Mouse (Mus musculus) urinary bladder, adult 2 months (tissue): Measurements from ENCODE around the gene Ppp1r12a. TPM values are rescaled to one million over a fixed set of nuclear protein-coding genes. Genes with fewer than 3 reads are reported as not detected.

Experiments
- DNase-seq: peaks from one replicate; pipeline ENCODE4 v3.0.0; 2022; ENCODE audit warnings: low spot score
- polyA plus RNA-seq: library from polyadenylated mRNA; depleted of rRNA; stranded (reverse); fragments of >200 nt; gene quantifications from 2 replicates; pipeline ENCODE4 v1.2.3, GENCODE M21; 2012

Ppp1r12a gene
- polyA plus RNA-seq, 1 experiment: 559 TPM

DNA sequence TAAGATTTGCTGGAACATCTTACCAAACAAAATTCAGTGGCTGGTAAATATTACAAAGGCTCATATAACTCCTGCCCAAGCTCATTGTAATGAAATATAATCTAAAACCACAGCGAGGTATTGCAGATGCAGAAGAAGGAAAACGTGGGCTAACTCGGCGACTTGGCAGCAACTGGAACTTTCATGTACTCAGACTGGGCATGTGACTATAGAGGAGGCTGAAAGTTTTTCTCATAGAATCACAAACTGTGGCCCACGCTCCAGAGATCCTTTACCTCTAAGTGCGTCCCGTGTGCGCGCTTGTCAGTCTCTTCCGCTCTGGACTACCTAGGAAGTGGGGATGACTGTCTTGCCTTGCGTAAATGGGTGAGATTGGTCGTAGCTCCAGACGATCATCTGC lies 128.1 kb downstream of the Ppp1r12a start:
- no peak for DNase-seq

- no peak for DNase-seq
Measured at GRCm38 (mm10) chr10:108291688-108292471, 129.9 kb downstream of the Ppp1r12a start.

DNA sequence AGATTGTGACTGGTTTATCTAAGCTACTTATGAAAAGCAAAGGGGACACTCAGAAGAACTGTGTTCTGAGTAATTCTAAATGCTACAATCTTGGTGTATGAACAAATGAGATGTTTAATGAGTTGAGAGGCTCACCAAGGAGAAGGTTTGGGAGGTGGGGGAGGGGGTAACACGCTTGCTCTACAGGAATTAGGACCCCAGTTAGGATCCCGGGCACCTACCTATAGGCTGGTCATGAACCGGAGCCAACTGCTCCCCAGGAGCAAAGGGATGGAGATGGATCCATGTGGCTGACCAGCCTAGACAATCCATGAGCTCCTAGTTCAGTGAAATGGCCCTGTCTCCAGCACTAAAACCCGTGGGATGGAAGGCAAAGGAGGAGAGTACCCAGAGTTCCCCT lies 130.7 kb downstream of the Ppp1r12a start:
- no peak for DNase-seq

DNA sequence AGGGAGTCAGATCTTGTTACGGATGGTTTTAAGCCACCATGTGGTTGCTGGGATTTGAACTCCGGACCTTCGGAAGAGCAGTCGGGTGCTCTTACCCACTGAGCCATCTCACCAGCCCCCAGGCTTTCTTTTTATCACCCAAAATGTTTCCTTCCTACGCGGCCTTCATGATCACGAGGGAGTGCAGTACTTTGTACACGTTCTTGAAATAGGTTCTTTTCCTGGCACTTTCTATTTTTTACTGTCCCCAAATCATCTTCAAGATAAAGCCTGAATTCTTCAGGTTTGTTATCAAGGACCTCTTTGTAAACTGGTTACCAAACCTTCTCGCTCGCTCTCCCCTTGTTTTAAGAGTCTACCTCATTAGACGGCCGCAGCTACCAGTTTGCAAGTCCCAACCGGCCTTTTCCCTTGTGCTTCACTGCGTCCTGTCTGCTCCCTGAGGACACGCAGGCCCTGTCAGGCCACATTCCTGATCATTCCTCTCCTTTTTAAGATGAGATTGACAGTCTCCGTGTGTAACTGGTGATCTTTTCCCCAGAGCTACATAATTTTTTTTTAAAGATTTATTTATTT lies 131.7 kb downstream of the Ppp1r12a start:
- no peak for DNase-seq

DNA sequence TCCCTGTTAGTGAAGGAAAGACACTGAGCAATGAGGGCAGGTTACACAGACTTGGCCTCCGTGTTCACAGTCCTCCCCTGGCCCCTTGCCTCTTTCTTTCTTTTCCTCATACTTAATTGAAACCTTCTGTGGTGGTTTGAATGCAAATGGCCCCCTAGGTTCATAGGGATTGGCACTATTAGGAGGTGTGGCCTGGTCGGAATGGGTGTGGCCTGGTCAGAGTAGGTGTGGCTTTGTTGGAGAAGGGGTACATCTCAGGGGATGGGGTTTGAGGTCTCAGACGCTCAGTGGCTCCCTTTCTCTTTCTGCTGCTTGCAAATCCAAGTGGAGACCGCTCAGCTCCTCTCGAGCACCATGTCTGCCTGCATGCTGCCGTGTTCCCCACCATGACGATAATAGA lies 132.8 kb downstream of the Ppp1r12a start:
- no peak for DNase-seq

DNA sequence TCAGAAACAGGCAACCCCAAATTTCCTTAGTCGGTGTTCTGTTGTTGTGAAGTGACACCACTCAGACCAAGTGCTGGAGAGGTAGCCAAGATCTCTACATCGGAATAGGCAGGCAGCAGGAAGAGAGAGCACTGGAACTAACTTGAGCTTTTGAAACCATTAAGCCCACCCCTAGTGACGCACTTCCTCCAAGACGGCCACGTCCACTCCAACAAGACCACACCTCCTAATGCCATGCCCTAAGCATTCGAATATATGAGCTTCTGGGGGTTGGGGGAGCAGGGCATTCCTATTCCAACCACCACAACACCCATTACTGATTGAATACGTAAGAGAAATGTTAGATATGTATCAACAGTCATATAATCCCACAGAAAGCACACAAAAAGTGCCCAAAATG lies 134.5 kb downstream of the Ppp1r12a start:
- DNase-seq: no peak

- DNase-seq: no peak
Measured at GRCm38 (mm10) chr10:108298261-108298660, 136.3 kb downstream of the Ppp1r12a start.

DNA sequence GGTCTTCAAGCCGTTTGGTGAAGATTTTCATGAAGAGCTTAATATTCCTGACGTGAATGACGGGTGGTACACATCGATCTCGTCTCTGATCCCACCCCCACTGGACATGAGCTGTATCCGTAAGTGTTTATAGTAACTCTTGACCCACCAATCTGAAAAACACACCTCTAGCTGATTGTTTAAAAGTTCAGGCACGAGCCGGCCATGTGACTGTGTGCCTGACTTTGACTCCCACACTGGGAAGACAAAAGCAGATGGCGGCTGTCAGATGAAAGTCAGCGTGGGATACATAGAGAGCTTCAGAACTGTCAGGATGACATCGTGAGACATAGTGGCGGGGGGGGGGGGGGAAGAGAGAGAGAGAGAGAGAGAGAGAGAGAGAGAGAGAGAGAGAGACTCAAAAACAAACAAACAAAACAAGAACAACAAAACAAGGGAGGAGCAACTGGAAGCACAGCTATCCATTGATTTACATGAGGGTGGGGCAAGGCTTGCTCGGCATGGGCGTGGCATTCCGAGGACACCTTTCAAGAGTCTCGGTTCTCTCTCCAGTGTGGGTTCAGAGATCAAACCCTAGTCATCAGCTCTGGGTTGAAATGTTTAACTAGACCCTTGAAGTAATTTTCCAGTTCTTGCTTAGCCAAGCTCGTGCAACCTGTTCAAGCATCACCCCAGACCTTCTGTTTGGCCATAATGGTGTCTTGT lies 137.0 kb downstream of the Ppp1r12a start:
- no peak for DNase-seq

DNA sequence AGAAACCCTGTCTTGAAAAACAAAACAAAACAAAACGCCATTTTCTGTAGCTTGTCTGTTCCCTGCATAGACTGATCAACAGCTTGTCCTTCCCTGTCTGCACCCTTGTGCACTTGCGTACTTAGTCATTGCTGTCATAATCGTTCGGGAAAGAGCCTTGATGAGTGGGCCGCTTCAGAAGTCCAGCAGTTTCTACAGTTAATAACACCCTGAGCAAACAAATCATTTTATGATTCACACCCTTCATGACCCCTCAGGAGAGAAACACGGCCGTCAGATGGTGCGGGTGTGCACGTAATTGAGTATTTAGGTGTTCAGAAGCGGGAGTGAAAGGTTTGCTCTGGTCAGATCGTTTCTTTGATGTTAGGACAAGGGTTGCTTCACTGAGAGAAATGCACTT lies 137.8 kb downstream of the Ppp1r12a start:
- DNase-seq: no peak

GRCm38 (mm10) chr10:108300843-108301242 lies 138.8 kb downstream of the Ppp1r12a start:
- peak; percentile 69 for DNase-seq

DNA sequence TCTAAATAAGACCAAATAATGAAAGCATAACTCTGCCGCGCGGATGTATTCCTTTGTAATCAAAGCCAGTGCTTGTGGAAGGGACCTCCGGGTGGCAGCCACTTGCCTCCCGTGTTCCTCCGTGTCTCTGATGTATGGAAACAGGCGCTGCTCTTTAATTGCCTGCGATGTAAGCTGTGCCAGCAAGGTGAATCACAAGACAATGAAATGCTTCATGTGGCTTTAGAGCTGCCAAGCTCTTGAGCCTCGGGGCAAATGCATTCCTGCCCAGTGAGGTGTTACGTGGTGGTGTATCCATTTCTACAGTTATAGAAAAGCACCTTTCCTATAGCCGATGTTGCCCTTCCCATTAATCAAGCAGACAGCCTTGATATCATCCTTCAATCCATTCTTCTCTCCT lies 145.8 kb downstream of the Ppp1r12a start:
- no peak for DNase-seq

- DNase-seq: no peak
Measured at GRCm38 (mm10) chr10:108310195-108310594, 148.2 kb downstream of the Ppp1r12a start.

GRCm38 (mm10) chr10:108311396-108311795 lies 149.4 kb downstream of the Ppp1r12a start:
- no peak for DNase-seq

- DNase-seq: no peak
Measured at GRCm38 (mm10) chr10:108313845-108314244, 151.9 kb downstream of the Ppp1r12a start.

DNA sequence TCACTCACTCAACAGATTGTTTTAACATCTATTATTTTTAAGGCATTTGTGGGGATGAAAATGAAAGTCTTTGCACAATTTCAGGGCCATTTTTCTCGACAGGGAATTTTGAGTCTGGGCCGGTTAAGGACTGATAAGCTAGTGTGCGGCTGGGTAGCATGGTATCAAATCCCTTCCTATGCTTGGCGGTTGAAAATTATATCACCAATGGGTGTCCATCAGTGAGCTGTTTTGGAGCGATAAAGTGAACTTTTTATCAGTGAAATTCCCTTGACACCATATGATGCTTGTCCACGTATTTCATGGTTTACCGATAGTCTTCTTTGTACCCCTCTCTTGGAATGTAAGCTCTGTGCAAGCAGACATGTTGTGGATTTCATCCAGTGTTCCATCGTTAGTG lies 152.4 kb downstream of the Ppp1r12a start:
- DNase-seq: no peak

DNA sequence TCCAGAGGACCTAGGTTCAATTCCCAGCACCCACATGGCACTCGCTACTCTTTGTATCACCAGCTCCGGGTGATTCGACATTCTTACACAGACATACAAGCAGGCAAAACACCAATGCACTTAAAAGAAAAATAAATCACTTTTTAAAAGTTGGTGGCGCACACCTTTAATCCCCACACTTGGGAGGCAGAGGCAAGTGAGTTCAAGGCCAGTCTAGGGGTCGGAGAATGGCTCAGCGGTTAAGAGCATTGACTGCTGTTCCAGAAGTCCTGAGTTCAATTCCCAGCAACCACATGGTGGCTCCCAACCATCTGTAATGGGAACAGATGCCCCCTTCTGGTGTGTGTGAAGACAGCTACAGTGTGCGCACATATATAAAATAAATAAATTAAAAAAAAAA lies 153.2 kb downstream of the Ppp1r12a start:
- no peak for DNase-seq

- no peak for DNase-seq
Measured at GRCm38 (mm10) chr10:108328356-108328755, 166.4 kb downstream of the Ppp1r12a start.

GRCm38 (mm10) chr10:108328983-108329382 lies 167.0 kb downstream of the Ppp1r12a start:
- DNase-seq: no peak

DNA sequence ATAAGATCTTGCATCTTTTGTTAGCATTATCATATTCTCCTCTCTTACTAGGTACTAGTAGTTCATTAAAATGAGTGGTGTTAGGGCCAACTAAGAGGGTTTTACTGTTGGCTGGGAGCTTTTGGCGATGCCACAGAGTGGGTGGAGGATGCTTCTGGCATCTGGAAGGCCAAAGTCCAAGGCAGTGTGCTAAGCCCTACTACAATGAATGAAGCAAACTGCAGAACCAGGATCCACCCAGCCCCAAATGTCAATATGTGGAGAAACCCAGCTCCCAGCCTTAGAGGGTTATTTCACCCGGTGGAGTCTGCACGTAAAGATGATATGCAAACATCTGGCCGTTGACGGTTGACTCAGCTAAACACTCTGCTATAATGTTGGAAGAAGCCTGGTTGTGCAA lies 167.8 kb downstream of the Ppp1r12a start:
- no peak for DNase-seq

GRCm38 (mm10) chr10:108330964-108331363 lies 169.0 kb downstream of the Ppp1r12a start:
- peak; percentile 25 for DNase-seq

GRCm38 (mm10) chr10:108331784-108332561 lies 170.0 kb downstream of the Ppp1r12a start, which contains the start of gene Pawr:
Gene Pawr, plus strand, starts transcription at chr10:108332121.
- DNase-seq: peak; percentile 82
